Mouse (Mus musculus): ENCODE results near the gene Runx1.

Gene Runx1

DNA sequence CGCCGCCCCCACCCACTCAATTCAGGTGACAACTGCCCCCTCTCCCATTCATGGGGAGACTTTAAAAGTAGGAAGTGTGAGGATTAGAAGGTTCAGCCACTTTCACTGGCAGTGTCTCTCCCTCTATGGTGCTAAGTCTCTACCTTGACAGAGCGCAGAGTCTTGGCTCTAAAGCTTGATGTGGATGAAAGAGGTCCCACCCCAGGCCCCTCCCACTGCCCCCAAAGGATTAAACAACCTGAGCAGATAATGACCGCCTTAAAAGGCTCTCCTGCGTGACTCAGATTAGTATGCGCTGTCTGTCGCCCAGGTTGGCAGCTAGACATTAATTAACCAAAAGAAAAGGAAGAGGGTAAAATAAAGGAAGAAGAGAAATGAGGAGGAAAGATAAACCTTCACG is 215.5 kb downstream of the Runx1 start:
- DNase-seq (ENCODE audit: low spot score in 2 of 2): no peak

DNA sequence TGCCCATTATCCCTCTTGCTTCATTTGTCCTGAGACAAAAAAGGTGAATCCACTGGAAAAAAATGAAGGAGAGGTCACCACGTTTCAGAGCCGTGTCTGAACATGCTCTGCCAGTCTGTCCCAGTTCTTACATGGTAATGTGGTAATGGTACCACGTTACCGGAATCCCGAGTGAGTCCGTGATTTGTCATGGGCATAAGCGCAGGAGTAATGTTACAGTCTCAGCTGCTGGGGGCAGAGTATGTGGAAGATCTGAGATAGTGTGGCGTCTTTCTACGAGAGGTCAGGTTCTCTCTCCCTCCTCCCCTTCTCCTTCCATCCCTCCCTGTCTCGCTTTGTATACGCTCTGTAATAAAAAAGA is 216.3 kb downstream of the Runx1 start:
- DNase-seq (ENCODE audit: low spot score in 2 of 2): no peak

DNA sequence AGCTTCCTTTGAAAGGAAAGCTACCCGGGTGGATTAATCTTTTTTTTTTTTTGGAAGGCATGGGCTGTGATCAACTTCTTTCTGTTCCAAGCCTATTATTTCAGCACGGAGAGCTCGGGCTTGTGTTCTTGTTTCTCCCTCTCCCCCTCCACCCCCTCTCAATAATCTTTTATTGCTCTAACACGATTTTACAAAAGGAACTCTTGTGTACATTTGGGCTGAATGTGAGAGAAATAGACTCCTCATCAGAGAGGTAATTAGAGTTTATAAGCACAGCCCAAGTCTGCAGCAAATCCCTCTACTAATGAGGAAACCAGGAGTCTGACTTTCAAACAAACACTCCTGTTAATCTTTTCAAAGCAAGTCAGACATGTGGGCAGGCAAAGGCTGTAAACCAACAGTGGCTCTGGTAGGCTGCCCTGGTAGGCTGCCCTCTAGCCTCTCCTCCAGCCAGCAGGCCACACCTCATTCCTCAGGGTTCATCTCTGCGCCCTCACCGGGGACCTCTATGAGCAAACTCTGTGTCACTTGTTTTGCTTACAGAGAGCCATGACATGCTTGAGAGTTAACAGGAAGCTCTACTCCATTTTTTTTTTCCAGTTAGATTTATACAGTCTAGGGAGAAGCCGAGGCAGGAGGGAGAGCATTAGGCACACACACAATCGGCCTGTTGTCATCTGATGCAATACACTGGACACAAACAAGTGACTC is 216.8 kb downstream of the Runx1 start:
- DNase-seq (ENCODE audit: low spot score in 2 of 2): peak in 1 of 2 experiments; percentile 60

DNA sequence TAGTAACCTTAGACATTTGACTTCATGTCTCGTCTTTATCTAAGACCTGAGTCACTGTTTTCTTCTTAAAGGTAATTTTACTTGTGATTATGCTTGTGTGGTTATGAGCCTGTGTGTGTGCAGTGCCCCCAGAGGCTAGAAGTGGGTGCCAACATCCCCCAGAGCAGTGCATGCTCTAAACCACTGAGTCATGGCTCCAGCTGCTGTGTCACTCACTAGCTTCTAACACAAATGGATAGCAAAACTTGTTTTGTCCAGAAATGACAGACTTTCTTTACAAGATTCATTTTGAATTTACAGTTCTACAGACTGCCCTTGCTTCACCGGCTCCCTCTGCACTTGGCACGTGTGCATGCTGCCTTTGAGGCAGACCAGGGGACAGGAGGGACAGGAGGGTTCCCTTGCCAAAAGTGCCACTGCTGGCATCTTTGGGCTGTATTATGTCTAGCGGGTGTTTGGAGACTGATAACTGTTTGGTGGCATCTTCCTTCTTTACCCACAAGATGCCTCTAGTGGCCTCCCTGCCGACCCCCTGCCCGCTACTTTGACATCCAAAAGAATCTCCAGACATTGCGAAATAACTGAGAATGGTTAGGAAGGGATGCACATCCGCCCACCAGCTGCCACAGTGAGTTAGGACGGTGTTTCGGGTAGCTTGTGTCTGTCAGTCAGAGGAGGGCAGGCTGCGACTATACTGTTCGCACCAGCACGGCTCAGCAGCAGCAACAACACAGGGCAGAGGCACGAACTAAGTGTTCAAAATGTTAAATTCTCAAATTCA is 217.6 kb downstream of the Runx1 start:
- DNase-seq (ENCODE audit: low spot score in 2 of 2): no peak

- no peak for DNase-seq (ENCODE audit: low spot score in 2 of 2)
Measured at GRCm38 (mm10) chr16:92606491-92606965, 219.4 kb downstream of the Runx1 start.

GRCm38 (mm10) chr16:92605606-92606490 is 220.1 kb downstream of the Runx1 start:
- DNase-seq (ENCODE audit: low spot score in 2 of 2): no peak

DNA sequence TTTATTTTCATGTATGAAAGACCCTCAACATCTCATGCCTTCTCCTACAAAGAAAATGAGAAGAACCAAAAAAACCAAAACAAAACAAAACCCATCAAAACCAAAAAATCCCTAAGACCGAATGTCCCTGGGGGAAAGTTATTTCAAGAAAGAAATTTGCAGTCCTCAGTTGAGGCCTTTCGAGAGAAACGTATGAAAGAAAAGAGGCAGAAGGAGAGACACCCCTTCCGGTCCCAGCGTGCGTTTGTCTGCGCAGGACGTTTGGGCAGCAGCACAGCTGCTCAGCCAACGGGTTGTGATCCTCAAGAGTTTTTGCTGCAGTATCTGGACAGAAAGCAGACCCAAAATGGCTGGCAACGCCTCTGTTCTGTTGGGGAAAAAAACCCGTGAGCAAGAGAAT is 223.4 kb downstream of the Runx1 start:
- DNase-seq (ENCODE audit: low spot score in 2 of 2): no peak

DNA sequence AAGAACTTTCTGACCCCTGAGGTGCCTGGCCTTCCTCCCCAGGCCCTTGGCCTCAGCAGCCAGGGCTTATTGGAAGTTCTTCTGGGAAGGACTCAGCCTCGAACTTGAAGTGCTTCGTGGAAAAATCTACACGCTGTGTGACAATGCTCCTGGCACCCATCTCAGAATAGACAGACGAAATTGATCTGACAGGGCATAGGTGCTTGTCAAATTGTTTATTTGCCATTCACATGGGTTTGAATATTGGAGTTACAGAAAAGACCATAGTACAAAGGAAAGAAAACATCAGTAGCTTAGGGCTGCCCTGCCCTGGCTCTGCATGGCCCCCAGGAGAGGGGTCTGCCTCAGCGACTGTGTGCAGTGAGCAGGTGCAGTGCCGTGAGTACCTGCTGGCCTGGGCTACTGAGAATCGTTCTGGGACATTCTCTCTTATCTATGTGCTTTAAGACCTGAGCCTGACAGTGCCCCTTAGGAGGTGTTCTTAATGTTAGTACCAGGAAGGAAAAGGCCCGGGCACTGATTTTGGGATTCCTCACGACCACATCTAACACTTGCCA is 224.6 kb downstream of the Runx1 start:
- no peak for DNase-seq (ENCODE audit: low spot score in 2 of 2)

DNA sequence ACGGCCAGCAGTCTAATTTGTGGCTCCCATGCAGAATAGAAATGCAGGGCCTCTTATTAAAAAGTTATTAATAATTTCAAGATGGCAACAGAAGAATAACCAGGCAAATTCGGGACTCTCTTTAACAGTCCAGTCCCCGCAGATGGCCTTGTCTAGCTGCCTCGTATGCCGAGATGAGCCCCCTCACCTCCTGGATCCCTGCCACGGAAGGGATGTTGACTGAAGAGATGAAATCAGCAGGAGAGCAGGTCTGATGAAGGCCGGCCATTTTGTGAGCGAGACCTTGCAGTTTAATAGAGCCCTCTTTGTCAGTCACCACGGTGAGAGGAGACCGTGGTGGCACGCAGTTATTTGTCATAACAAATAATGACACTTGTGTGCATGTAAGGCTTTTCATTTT is 226.5 kb downstream of the Runx1 start:
- DNase-seq (ENCODE audit: low spot score in 2 of 2): no peak

GRCm38 (mm10) chr16:92597655-92598054 is 228.3 kb downstream of the Runx1 start:
- DNase-seq (ENCODE audit: low spot score in 2 of 2): no peak

- DNase-seq (ENCODE audit: low spot score in 2 of 2): no peak
Measured at GRCm38 (mm10) chr16:92592207-92592606, 233.7 kb downstream of the Runx1 start.

GRCm38 (mm10) chr16:92591783-92592182 is 234.2 kb downstream of the Runx1 start:
- DNase-seq (ENCODE audit: low spot score in 2 of 2): no peak

GRCm38 (mm10) chr16:92587836-92588235 is 238.1 kb downstream of the Runx1 start:
- no peak for DNase-seq (ENCODE audit: low spot score in 2 of 2)

GRCm38 (mm10) chr16:92581767-92582166 is 244.2 kb downstream of the Runx1 start:
- no peak for DNase-seq (ENCODE audit: low spot score in 2 of 2)

DNA sequence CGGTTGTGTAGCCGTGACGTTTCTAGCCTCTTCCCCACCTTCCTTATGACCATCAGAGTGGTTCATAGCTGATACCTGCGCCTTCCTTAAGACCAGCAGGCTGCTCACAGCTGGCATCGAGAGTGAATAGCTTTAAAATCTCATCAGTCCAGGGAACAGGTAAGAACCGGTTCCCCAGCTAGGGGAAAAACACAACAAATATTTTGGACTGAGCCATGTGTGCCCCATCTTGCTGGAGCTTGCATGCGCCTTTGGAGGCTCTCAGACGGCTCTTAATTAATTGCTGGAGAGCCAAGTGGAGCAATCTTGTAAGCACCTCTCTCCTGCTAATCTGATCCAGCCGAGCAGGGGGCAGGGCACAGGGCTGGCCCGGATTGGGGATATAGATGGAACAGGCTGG is 245.0 kb downstream of the Runx1 start:
- no peak for DNase-seq (ENCODE audit: low spot score in 2 of 2)

DNA sequence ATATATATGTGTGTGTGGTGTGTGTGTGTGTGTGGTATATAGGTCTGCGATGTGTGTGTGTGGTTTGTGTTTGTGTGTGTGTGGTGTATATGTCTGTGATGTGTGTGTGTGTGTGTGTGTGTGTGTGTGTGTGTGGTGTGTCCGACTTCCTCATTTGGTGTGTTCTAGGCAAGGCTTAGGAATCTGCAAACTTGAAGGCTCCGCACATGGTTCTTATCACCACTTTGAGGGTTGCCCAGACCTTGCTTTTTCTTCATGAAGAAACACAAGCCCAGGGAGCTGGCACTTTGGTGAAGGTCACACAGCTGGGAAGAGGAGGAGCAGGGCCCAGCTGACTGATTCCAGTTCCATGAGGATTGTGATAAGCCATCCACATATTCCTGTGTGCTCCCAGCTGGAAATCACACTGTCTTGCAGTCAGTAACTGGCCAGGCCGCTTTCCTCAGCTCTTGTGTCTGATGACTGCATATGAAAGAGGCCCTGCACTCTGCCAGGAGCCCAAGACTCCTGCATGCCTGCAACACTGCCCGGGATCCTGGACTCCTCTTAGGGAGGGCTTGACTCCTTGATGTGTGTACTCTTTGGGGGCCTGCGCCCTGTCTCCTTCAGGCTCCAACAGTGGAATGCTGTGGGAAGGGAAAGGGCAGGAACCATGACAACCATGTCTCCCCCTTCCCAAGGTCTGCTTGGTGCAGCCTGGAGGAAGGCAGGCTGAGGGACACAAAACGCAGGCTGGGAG is 246.9 kb downstream of the Runx1 start:
- no peak for DNase-seq (ENCODE audit: low spot score in 2 of 2)

DNA sequence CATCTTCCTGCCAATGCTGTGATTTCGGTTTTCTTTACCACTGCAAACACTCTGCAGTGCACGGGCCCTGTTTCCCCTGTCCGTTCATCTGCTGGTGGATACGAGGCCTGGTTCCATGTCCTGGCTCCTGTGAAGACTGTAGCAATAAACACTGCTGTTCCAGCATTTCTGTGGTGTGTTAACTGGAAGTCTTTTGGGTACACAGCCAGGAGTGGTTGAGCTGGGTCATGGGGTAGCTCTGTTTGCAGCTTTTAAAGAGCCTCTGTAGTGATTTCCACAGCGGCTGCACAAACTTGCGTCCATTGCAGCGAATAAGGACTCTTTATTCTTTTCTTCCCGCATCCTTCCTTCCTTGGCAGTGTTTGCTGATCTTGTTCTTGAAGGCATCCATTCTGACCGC is 248.6 kb downstream of the Runx1 start:
- no peak for DNase-seq (ENCODE audit: low spot score in 2 of 2)

- no peak for DNase-seq (ENCODE audit: low spot score in 2 of 2)
Measured at GRCm38 (mm10) chr16:92575792-92576191, 250.2 kb downstream of the Runx1 start.

- no peak for DNase-seq (ENCODE audit: low spot score in 2 of 2)
Measured at GRCm38 (mm10) chr16:92573193-92573592, 252.8 kb downstream of the Runx1 start.

DNA sequence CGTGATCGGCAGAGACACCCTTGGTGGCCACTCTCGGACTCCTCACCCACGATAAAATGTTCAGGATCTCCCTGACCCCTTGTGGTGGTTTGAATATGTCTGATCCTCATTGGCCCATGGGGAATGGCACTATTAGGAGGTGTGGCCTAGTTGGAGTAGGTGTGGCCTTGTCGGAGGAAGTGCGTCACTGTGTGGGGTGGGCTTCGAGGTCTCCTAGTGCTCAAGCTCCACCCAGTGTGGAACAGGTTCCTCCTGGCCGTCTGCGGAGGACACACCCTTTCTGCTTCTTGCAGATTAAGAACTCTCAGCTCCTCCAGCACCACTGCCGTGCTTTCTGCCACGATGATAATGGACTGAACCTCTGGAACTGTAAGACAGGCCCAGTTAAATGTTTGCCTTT is 254.7 kb downstream of the Runx1 start:
- DNase-seq (ENCODE audit: low spot score in 2 of 2): no peak

DNA sequence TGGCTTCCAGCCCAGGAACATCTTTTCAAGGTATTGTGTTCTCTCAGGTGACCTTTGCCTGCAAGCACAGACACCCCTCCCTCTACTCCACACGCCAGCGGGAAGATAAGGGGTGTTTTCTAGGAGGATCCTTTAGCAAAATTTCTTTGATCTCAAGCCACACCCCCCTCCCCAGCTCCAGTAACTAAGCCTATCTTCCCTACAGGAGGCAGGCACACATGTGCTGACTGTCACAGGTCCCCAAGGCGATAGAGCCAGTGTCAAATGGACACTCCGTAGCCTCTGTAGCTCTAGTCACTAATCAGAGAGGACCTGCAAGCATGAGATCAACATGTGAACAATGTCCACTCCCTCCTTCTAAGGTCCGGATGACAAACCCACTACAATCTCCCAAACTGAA is 259.8 kb downstream of the Runx1 start:
- DNase-seq (ENCODE audit: low spot score in 2 of 2): no peak
